Mouse (Mus musculus): ENCODE results near the gene Fzd2. TPM values are rescaled to one million over a fixed set of nuclear protein-coding genes. Genes with fewer than 3 reads are reported as not detected.

The Fzd2 gene
- polyA plus RNA-seq, 1 experiment from 2014 or later, result 3.5 TPM

DNA sequence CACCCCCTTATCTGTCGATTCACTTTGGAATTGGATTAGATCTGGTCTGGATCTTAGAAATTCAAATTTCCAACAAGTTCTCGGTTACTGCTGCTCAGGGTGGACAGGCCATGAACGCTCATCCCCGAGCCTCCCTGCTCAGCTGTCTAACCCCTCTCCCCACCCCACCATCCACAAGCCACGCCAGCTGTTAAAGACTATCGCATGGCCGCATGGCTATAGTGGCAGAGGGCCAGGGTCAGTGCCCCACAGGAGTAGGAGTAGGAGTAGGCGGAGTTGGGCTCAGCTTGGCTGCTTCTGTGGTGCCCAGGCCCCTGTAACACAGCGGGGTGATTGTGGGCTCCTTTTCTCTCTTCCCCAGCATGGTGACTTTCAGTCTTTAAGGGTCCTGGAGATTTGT is 24.3 kb downstream of the Fzd2 start:
- Histone ChIP-seq H3K4me3 (no peak overlapping the region), H3K4me2 (no peak overlapping the region), H3K36me3 (no peaks in the 10 kb centered on the region), H3K9me3 (replicated peaks) (no peaks in the 10 kb centered on the region), H3K27me3 (replicated peaks) (peaks cover 34% of the 10 kb centered on the region), H3K9ac (no peak overlapping the region), H3K4me1 (peaks cover 35% of the 10 kb centered on the region), H3K27ac (no peak overlapping the region)
- ATAC-seq, result no peak
- WGBS (ENCODE audit: insufficient replicate concordance), result 75% methylated on average over 9 of the region's 9 CpGs

DNA sequence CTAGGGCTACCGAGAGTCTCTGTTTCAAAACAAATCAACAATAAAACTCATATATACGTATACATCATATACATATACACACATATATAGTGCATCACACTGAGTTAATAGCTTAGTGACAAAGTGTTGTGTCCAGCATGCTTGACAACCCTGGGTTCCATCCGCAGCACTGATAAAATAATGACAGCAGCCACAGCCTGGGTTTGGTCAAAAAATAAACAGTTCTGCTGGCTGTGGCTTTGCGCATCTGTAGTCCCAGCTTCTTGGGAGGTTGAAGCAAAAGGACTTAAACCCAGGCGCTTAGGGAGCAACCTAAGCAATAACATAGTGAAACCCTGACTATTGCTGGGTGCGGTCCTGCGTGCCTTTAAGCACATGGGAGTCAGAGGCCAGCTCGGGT is 25.2 kb downstream of the Fzd2 start:
- Histone ChIP-seq H3K4me3 (no peak overlapping the region), H3K9me3 (replicated peaks) (no peaks in the 10 kb centered on the region), H3K4me2 (no peak overlapping the region), H3K27me3 (replicated peaks) (peaks cover 39% of the 10 kb centered on the region), H3K9ac (no peak overlapping the region), H3K27ac (no peak overlapping the region), H3K4me1 (peaks cover 26% of the 10 kb centered on the region), H3K36me3 (no peaks in the 10 kb centered on the region)
- no peak for ATAC-seq
- 62% methylated on average over 8 of the region's 8 CpGs for WGBS (ENCODE audit: insufficient replicate concordance)

DNA sequence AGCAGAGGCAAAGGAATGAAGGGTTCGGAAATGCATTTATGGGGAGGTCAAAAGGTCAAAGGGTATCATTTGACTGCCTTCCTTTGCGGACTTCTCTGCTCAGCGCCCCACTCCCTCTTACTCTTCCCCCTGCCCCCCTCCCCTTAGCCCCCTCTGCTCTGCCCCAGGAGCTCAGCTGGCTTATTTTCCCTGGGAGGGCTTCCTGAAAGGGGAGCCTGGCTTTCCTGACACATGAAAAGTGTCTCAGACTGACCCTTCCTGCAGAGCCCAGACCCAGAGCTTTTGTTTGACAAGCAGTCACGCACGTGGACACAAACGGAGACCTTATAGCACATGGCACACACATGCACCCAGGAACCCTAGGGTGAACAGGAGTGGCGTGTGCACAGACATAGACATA is 26.5 kb downstream of the Fzd2 start:
- Histone ChIP-seq H3K27ac (no peak overlapping the region), H3K27me3 (replicated peaks) (peaks cover 38% of the 10 kb centered on the region), H3K36me3 (no peaks in the 10 kb centered on the region), H3K9ac (no peak overlapping the region), H3K4me2 (no peak overlapping the region), H3K9me3 (replicated peaks) (no peaks in the 10 kb centered on the region), H3K4me1 (peaks cover 24% of the 10 kb centered on the region), H3K4me3 (no peak overlapping the region)
- no peak for ATAC-seq
- 37% methylated on average over 7 of the region's 7 CpGs for WGBS (ENCODE audit: insufficient replicate concordance)

DNA sequence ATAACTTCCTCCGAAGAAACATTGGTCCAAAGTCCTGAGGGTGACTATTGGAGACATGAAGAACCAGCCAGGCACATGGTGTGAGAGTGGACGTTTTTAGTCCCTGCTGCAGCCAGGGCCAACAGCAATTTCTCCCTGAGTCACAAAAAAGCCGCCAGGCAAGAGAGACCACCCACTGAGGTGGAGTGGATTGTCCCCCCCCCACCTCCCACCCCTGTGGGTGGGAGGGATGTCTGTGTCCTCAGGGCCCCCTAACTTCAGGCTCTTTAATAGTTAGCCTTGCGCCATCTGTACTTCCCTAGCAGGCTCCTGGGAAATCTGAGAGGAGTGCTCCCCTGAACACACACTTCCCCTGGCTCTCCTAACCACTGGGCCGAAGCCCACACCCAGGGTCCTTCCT is 27.0 kb downstream of the Fzd2 start:
- WGBS (ENCODE audit: insufficient replicate concordance), result 59% methylated on average over 5 of the region's 5 CpGs

DNA sequence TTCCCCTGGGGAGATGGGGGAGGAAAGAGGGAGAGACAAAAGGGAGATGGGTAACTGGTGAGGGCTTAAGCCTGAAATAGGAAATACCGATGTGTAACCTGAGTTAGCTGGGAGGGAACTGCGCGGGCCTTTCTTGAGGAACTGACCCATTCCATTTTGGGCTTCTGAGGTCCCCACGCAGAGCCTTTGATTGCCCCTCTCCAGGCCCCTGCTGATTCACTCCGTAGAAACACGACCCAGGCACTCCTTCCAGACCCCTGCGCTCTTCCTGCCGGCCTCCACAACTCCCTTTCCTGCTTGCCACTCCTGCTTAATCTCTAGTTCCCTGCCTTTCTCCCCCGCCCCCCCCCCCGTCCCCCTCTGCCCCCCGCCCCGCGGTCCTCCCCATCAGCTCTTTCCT is 28.5 kb downstream of the Fzd2 start:
- Histone ChIP-seq H3K9me3 (replicated peaks) (no peaks in the 10 kb centered on the region), H3K36me3 (no peaks in the 10 kb centered on the region), H3K27ac (no peak overlapping the region), H3K4me1 (peaks cover 24% of the 10 kb centered on the region), H3K4me3 (peak overlapping the region; percentile 25; the same call in 1 of the 2 replicates), H3K4me2 (peak overlapping the region; percentile 58), H3K9ac (no peak overlapping the region), H3K27me3 (replicated peaks) (peaks cover 42% of the 10 kb centered on the region)
- 10% methylated on average over 11 of the region's 13 CpGs for WGBS (ENCODE audit: insufficient replicate concordance)
- ATAC-seq, result no peak

More for the DNA sequence above, 27.0 kb downstream of the Fzd2 start:
- no peaks in the 10 kb centered on the region for H3K9me3 ChIP-seq (replicated peaks)
- peaks cover 24% of the 10 kb centered on the region for H3K4me1 ChIP-seq
- no peak overlapping the region for H3K27ac ChIP-seq
- no peak overlapping the region for H3K9ac ChIP-seq
- H3K27me3 ChIP-seq (replicated peaks), result peaks cover 38% of the 10 kb centered on the region
- H3K4me3 ChIP-seq, result no peak overlapping the region
- H3K4me2 ChIP-seq, result no peak overlapping the region
- ATAC-seq, result no peak
- no peaks in the 10 kb centered on the region for H3K36me3 ChIP-seq

DNA sequence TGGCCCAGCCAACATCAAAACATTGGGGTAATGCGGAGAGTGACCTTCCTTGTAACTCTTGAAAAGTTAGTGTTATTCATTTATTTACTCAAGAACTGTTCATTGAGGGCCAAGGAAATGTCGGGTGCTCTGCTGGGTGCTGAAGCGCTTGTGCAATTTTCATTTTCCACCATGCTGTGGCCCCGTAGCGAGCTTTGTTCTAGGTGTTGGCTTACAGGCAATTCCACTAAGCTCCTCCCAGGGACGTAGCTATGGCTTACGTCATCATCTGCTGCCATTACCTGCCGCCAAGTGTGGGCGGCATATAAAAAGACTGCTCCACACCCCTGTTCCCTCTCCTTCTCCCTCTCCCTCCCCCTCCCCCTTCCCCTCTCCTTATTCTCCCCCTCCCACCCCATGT is 29.2 kb downstream of the Fzd2 start:
- no peak overlapping the region for H3K9ac ChIP-seq
- H3K36me3 ChIP-seq, result no peaks in the 10 kb centered on the region
- no peak overlapping the region for H3K27ac ChIP-seq
- no peak for ATAC-seq
- 20% methylated on average over 9 of the region's 9 CpGs for WGBS (ENCODE audit: insufficient replicate concordance)
- peak overlapping the region; percentile 58 for H3K4me2 ChIP-seq
- peaks cover 24% of the 10 kb centered on the region for H3K4me1 ChIP-seq
- no peaks in the 10 kb centered on the region for H3K9me3 ChIP-seq (replicated peaks)
- H3K27me3 ChIP-seq (replicated peaks), result peaks cover 44% of the 10 kb centered on the region
- H3K4me3 ChIP-seq, result peak overlapping the region; percentile 25

DNA sequence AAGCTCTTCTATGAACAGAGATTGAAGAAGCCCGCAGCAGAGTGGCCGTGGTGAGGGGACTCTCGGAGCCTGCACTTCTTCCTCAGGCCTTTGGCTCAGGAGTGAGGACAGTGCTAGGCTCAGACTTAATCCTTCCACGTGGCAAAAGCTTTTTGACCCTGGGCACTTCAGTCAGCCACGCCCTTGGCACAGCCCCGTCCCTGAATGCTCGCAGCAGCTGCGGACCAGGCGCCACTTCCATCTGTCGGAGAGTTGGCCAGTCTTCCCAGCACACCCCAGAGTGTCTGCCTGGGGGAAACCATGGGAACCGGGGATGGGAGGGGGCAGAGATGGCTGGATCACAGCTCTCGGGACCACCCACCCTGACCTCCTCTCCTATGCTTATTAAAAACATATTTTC is 32.7 kb downstream of the Fzd2 start:
- WGBS (ENCODE audit: insufficient replicate concordance), result 57% methylated on average over 12 of the region's 12 CpGs
- H3K4me1 ChIP-seq, result peaks cover 13% of the 10 kb centered on the region
- H3K4me3 ChIP-seq, result no peak overlapping the region

DNA sequence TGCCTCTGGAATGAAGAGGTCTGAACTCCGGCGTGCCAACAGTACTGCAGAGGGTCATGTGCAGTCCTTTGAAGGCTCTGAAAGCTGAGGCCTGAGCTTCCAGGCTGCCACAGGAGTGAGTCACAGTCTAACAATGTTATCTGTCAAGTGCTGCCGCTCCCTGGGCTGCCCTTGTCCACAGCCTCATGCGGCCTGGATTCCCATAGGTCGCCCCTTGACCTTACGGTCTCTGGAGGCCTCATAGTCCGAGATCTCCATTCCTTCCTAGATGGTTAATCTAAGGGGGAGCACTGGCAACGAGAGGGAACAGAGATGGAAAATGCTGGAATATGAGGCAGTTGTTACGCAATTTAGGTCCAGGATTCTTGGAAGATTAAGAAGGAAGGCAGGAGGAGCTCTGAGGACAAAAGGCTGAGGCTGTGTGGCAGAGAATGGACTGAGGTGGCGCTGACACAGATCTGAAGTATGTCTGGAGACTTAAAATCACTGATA is 39.7 kb downstream of the Fzd2 start:
- Histone ChIP-seq H3K4me3 (no peak overlapping the region), H3K9me3 (replicated peaks) (no peaks in the 10 kb centered on the region), H3K4me1 (no peaks in the 10 kb centered on the region), H3K27me3 (replicated peaks) (peaks cover 16% of the 10 kb centered on the region), H3K27ac (no peak overlapping the region), H3K36me3 (no peaks in the 10 kb centered on the region), H3K4me2 (no peak overlapping the region), H3K9ac (no peak overlapping the region)
- 37% methylated on average over 10 of the region's 10 CpGs for WGBS (ENCODE audit: insufficient replicate concordance)
- ATAC-seq, result no peak

More for the DNA sequence above, 32.7 kb downstream of the Fzd2 start:
- H3K4me2 ChIP-seq, result no peak overlapping the region
- H3K9me3 ChIP-seq (replicated peaks), result no peaks in the 10 kb centered on the region
- H3K27ac ChIP-seq, result no peak overlapping the region
- no peak overlapping the region for H3K9ac ChIP-seq
- H3K27me3 ChIP-seq (replicated peaks), result peaks cover 37% of the 10 kb centered on the region
- no peaks in the 10 kb centered on the region for H3K36me3 ChIP-seq
- ATAC-seq, result no peak

DNA sequence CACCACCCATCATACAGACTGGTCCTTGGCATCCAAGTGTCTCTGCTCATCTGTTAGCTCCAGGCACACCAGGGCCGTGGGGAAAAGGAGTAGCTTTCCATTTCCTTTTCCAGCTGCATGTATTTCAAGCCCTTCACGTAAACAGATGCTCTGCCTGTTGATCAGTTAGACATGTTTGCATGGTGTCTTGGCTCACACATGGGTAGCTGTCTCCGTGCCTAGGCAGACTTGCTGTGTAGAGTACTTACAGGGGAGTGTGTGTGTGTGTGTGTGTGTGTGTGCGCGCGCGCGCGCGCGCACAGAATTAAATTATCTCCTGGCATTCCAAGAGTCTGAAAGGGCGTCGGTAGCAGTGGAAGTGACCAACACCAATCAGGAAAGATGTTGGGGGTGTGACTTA is 42.0 kb downstream of the Fzd2 start:
- Histone ChIP-seq H3K36me3 (no peaks in the 10 kb centered on the region), H3K27ac (no peak overlapping the region), H3K4me1 (no peaks in the 10 kb centered on the region), H3K9me3 (replicated peaks) (no peaks in the 10 kb centered on the region), H3K27me3 (replicated peaks) (peaks cover 18% of the 10 kb centered on the region), H3K9ac (no peak overlapping the region), H3K4me2 (no peak overlapping the region), H3K4me3 (no peak overlapping the region)
- no peak for ATAC-seq
- 80% methylated on average over 13 of the region's 13 CpGs for WGBS (ENCODE audit: insufficient replicate concordance)

DNA sequence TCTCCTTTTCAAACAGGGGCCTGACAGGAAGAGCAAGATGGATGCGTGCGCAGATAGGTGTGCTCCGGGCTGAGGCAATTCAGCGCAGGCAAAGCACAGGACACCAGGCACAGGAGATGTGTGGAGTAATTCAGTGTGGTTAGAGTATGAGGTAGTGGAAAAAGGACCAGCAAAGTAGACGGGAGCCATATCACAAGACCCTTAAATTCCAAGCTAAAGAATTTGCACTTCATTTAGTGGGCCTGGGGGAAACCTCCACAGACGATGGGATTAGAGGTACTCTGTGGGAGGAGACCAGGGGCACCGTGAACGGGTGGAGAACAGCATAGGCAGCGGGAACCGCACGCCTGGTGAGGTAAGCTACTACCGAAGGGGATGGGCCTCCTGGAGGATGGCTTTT is 43.7 kb downstream of the Fzd2 start:
- 53% methylated on average over 12 of the region's 12 CpGs for WGBS (ENCODE audit: insufficient replicate concordance)
- Histone ChIP-seq H3K27me3 (replicated peaks) (peaks cover 18% of the 10 kb centered on the region), H3K9ac (no peak overlapping the region), H3K4me1 (no peaks in the 10 kb centered on the region), H3K27ac (no peak overlapping the region), H3K4me3 (no peak overlapping the region), H3K4me2 (no peak overlapping the region), H3K9me3 (replicated peaks) (no peaks in the 10 kb centered on the region), H3K36me3 (no peaks in the 10 kb centered on the region)
- no peak for ATAC-seq

DNA sequence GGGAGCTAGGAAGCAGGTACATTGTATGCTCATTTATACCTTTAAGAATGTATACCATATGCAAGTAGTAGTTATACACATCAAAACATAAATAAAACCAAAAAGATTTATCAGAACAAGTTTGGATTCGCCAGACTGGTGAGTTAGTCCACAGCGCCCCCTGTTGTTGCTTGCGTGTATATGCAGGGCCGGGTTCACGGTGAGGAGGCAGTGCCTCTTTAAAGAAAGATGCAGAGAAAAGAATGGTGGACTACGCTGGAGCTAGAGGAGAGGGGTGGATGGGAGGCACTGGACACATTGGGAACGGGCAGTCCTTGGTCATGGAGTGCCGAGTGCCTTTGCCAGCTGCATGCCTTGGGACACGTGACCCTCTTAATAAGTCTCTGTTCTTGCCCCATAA is 47.2 kb downstream of the Fzd2 start:
- no peaks in the 10 kb centered on the region for H3K36me3 ChIP-seq
- peaks cover 14% of the 10 kb centered on the region for H3K27me3 ChIP-seq (replicated peaks)
- no peaks in the 10 kb centered on the region for H3K9me3 ChIP-seq (replicated peaks)
- H3K4me3 ChIP-seq, result no peak overlapping the region
- no peak overlapping the region for H3K9ac ChIP-seq
- no peak overlapping the region for H3K4me2 ChIP-seq
- no peaks in the 10 kb centered on the region for H3K4me1 ChIP-seq
- WGBS (ENCODE audit: insufficient replicate concordance), result 4% methylated on average over 9 of the region's 9 CpGs
- ATAC-seq, result no peak
- no peak overlapping the region for H3K27ac ChIP-seq

DNA sequence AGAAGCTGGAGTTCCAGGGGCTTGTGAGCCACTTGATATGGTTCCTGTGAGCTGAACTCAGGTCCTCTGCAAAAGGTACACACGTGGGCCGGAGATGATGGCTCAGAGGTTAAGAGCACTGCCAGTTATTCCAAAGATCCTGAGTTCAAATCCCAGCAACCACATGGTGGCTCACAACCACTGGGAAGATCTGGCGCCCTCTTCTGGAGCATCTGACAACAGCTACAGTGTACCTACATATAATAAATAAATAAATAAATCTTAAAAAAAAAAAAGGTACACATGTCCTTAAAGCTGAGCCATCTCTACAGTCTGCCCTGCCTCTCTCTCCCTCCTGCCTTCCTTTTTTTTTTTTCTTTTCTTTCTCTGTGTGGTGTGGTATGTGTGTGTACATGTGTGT is 48.6 kb downstream of the Fzd2 start:
- Histone ChIP-seq H3K4me1 (no peaks in the 10 kb centered on the region), H3K4me2 (no peak overlapping the region), H3K27me3 (replicated peaks) (peaks cover 10% of the 10 kb centered on the region; the same call in 1 of the 2 replicates), H3K36me3 (no peaks in the 10 kb centered on the region), H3K9ac (no peak overlapping the region), H3K9me3 (replicated peaks) (no peaks in the 10 kb centered on the region), H3K4me3 (no peak overlapping the region), H3K27ac (no peak overlapping the region)
- ATAC-seq, result no peak
- WGBS (ENCODE audit: insufficient replicate concordance), result 46% methylated on average over 3 of the region's 3 CpGs

DNA sequence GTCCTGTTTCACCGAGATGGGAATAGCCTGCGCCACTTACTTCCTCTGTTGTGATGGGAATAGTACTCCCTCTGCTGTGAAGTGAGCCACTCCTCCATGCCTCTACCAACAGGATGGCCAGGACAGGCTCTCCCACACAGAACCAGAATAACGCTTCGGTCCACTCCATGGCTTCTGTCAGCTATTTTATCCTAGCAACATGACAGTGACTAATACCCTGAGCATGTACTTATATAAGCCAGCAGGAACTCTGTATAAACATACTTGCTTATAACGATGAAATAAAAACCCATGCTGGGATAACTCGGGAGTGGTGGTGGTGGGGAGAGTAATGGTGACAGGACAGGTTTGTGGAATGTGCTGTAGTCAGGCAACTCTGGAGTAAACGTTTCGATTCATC is 51.7 kb downstream of the Fzd2 start:
- H3K4me1 ChIP-seq, result no peaks in the 10 kb centered on the region
- no peak for ATAC-seq
- no peak overlapping the region for H3K27ac ChIP-seq
- H3K27me3 ChIP-seq (replicated peaks), result 0 out of 2 replicates have a peak, but pooled peaks cover 10% of the 10 kb centered on the region
- no peak overlapping the region for H3K4me3 ChIP-seq
- WGBS (ENCODE audit: insufficient replicate concordance), result 55% methylated on average over 8 of the region's 8 CpGs
- H3K9ac ChIP-seq, result no peak overlapping the region
- H3K4me2 ChIP-seq, result no peak overlapping the region
- no peaks in the 10 kb centered on the region for H3K36me3 ChIP-seq
- H3K9me3 ChIP-seq (replicated peaks), result no peaks in the 10 kb centered on the region
